Mouse (Mus musculus) kidney, adult 2 months (tissue): ENCODE measurements around the gene Anapc13. TPM values are rescaled to one million over a fixed set of nuclear protein-coding genes. Genes with fewer than 3 reads are reported as not detected.

Source experiments
- DNase-seq: peaks from one replicate; pipeline ENCODE4 v3.0.0; 2021
- H3K27ac ChIP-seq: fragments of 200-500 bp; 2 replicates; pipeline ENCODE4 v1.5.1; 2012; ENCODE audit warnings: low read depth, low read length, control low read depth, inconsistent platforms; ENCODE audit not compliant: insufficient read depth
- H3K27me3 ChIP-seq: fragments of 200-500 bp; replicated peaks from 2 replicates; pipeline ENCODE4 v1.6.1; 2012; ENCODE audit warnings: mild to moderate bottlenecking, moderate library complexity, low read length, inconsistent platforms; ENCODE audit not compliant: control insufficient read depth, insufficient read depth
- H3K36me3 ChIP-seq: fragments of 200-500 bp; 2 replicates; pipeline ENCODE4 v1.6.1; 2012; ENCODE audit warnings: mild to moderate bottlenecking, moderate library complexity, low read length, inconsistent platforms; ENCODE audit not compliant: control insufficient read depth, insufficient read depth
- H3K4me1 ChIP-seq: fragments of 200-500 bp; 2 replicates; pipeline ENCODE4 v1.6.1; 2011; ENCODE audit warnings: low read length; ENCODE audit not compliant: control insufficient read depth, insufficient read depth
- H3K4me3 ChIP-seq: fragments of 200-500 bp; 2 replicates; pipeline ENCODE4 v1.5.1; 2011; ENCODE audit warnings: mild to moderate bottlenecking, low read depth, low read length, control low read depth; ENCODE audit not compliant: insufficient read depth
- CTCF ChIP-seq: fragments of 200-500 bp; conservative IDR thresholded peaks from 2 replicates; pipeline ENCODE4 v1.5.1; 2011; ENCODE audit warnings: low read depth, mild to moderate bottlenecking, control low read depth, low read length, moderate library complexity, mixed read lengths; ENCODE audit not compliant: insufficient read depth, insufficient read length
- POLR2A ChIP-seq: fragments of 200-500 bp; IDR thresholded peaks from one replicate; pipeline ENCODE4 v1.6.1; 2011; ENCODE audit warnings: low read depth, low read length, control low read depth
- WGBS: fragments of 180-500 bp; shearing (Covaris S2); methylation state at CpG from one replicate; pipeline ENCODE4 v1.1.7; 2018; 5-methylcytosine and 5-hydroxymethylcytosine counted together
- polyA plus RNA-seq: library from polyadenylated mRNA; depleted of rRNA; stranded (reverse); fragments of >200 nt; gene quantifications from 2 replicates; pipeline ENCODE4 v1.2.3, GENCODE M21; 2012

Gene Anapc13
- polyA plus RNA-seq, 1 experiment: 225 TPM

GRCm38 (mm10) chr9:102601187-102601586, 24.9 kb upstream of the Anapc13 start:
- H3K36me3 ChIP-seq: no peaks in the 10 kb centered on the region; the same call in none of the 2 replicates
- H3K27me3 ChIP-seq: no peaks in the 10 kb centered on the region
- peak; percentile 88 for DNase-seq
- H3K27ac ChIP-seq: peak overlapping the region; percentile 56; the same call in 1 of the 2 replicates
- 53% methylated on average over 2 of the region's 2 CpGs for WGBS
- TF ChIP-seq CTCF: no peak
- H3K4me1 ChIP-seq: no peaks in the 10 kb centered on the region; the same call in 1 of the 2 replicates
- no peak overlapping the region for H3K4me3 ChIP-seq

- H3K27me3 ChIP-seq: no peaks in the 10 kb centered on the region
- DNase-seq: no peak
- no peak for TF ChIP-seq CTCF
- no peak for TF ChIP-seq POLR2A
- H3K36me3 ChIP-seq: no peaks in the 10 kb centered on the region; the same call in none of the 2 replicates
- peak overlapping the region; percentile 78; the same call in 1 of the 2 replicates for H3K27ac ChIP-seq
- no peak overlapping the region for H3K4me3 ChIP-seq
- 66% methylated on average over 2 of the region's 2 CpGs for WGBS
- no peaks in the 10 kb centered on the region; the same call in 1 of the 2 replicates for H3K4me1 ChIP-seq
Observed at GRCm38 (mm10) chr9:102601666-102602065, 24.4 kb upstream of the Anapc13 start.

GRCm38 (mm10) chr9:102605162-102605561, 20.9 kb upstream of the Anapc13 start:
- Histone ChIP-seq H3K27ac (no peak overlapping the region), H3K36me3 (peaks cover 1% of the 10 kb centered on the region; the same call in 1 of the 2 replicates), H3K4me3 (no peak overlapping the region), H3K4me1 (no peaks in the 10 kb centered on the region; the same call in 1 of the 2 replicates), H3K27me3 (no peaks in the 10 kb centered on the region)
- no peak for DNase-seq
- WGBS: 94% methylated on average over 6 of the region's 6 CpGs
- no peak for TF ChIP-seq POLR2A
- no peak for TF ChIP-seq CTCF

GRCm38 (mm10) chr9:102607471-102607870, 18.6 kb upstream of the Anapc13 start:
- Histone ChIP-seq H3K27ac (no peak overlapping the region), H3K36me3 (peaks cover 1% of the 10 kb centered on the region; the same call in 1 of the 2 replicates), H3K27me3 (no peaks in the 10 kb centered on the region), H3K4me1 (no peaks in the 10 kb centered on the region), H3K4me3 (no peak overlapping the region)
- WGBS: 76% methylated on average over 5 of the region's 5 CpGs
- TF ChIP-seq CTCF (no peak), POLR2A (no peak)
- DNase-seq: no peak

GRCm38 (mm10) chr9:102609221-102609620, 16.9 kb upstream of the Anapc13 start:
- no peak for TF ChIP-seq POLR2A
- TF ChIP-seq CTCF: no peak
- 83% methylated on average over 3 of the region's 3 CpGs for WGBS
- Histone ChIP-seq H3K27ac (no peak overlapping the region), H3K27me3 (no peaks in the 10 kb centered on the region), H3K4me3 (no peak overlapping the region), H3K4me1 (no peaks in the 10 kb centered on the region), H3K36me3 (peaks cover 3% of the 10 kb centered on the region; the same call in 1 of the 2 replicates)
- DNase-seq: no peak

- no peak overlapping the region for H3K27ac ChIP-seq
- WGBS: 77% methylated on average over 3 of the region's 3 CpGs
- H3K4me3 ChIP-seq: no peak overlapping the region
- no peaks in the 10 kb centered on the region for H3K27me3 ChIP-seq
- no peak for TF ChIP-seq POLR2A
- TF ChIP-seq CTCF: no peak
- no peak for DNase-seq
- no peaks in the 10 kb centered on the region for H3K4me1 ChIP-seq
- peaks cover 4% of the 10 kb centered on the region for H3K36me3 ChIP-seq
Observed at GRCm38 (mm10) chr9:102615071-102615470, 11.0 kb upstream of the Anapc13 start.

GRCm38 (mm10) chr9:102616267-102616666, 9.8 kb upstream of the Anapc13 start:
- Histone ChIP-seq H3K4me1 (no peaks in the 10 kb centered on the region), H3K27ac (no peak overlapping the region), H3K27me3 (no peaks in the 10 kb centered on the region), H3K4me3 (no peak overlapping the region), H3K36me3 (peaks cover 4% of the 10 kb centered on the region)
- TF ChIP-seq CTCF (no peak), POLR2A (no peak)
- peak; percentile 26 for DNase-seq
- WGBS: 60% methylated on average over 9 of the region's 9 CpGs
